Mouse (Mus musculus) lung, postnatal 25 days (tissue): Measurements from ENCODE around the gene Fam3b.
A peak's percentile ranks its signal among the peaks of the same experiment; 100 is the strongest.

Source experiments
- DNase-seq: peaks from one replicate; pipeline ENCODE4 v3.0.0; 2022; ENCODE audit warnings: low spot score

Fam3b gene

DNA sequence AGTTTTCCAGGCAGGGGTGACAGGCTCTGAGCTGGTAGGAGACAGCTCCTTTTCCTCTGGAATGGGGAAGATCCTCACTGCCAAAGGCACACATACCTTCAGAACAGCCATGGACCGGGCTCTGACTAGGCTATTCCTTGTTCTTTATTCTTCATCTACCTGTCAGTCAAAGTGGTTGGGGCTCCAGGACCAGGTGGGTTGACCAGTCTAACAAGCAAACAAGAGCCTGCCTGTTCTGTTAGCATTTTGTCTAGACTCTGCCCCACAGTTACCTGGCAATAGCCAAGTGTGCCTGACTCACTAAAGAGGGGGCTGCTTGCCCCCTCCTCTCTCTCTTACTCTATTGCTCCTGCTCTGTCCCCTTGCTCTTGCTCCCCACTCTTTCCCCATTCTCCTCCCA, 22.2 kb downstream of the Fam3b start:
- DNase-seq = no peak

DNA sequence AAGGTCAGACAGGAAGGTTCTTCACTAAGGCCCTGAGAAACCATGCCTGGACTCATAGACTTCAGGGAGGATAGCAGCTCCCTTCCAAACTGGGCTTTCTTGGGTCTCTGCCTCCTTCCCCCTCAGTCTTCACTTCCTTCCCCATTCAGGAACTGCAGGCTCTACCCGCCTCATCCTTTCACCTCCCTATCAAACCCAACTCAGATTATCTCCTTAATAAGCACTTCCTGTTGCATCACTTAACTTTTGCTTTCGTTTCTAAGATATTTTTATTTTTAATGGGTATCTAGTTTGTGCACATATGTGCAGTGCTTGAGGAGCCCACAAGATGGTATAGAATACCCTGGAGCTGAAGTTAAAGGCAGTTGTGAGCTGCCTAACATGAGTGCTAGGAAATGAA, 36.0 kb downstream of the Fam3b start:
- DNase-seq = no peak

DNA sequence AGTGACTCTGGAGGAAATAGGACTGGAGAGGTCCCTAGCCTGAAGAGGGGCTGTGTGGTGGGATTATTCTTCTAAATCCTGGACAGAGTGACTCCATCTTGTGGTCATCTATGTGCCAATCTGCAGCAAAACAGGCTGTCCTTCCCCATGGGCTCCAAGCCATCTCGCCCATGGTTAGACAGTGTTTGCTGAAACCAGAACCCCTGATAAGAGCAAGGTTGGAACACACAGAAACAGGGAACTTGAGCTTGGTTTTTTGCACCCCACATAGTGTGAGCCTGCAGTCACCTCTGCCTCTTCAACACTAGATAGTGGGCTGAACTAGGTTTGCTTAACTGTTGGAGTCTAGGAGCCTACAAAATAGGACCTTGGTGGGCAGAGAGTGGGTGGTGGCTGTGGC, 38.1 kb downstream of the Fam3b start:
- no peak for DNase-seq

DNA sequence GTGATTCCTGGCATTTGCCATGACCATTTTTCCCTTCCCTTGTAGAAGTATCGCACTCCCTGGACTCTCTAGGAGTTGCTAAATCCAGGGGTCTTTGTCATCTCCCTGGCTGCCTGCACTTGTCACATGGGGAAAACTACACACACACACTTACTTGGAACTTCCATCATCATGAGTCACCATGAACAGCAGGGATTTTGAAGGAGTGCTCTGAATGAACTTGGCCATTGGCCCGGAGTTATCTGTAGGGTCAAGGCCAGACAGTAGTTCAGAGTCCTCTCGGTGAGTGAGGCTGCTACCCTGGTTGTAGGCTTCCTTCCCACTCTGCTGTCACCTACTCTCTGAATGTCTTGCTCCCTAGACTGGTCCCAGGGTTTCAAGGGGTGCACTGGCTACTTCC, 39.0 kb downstream of the Fam3b start:
- DNase-seq = no peak

DNA sequence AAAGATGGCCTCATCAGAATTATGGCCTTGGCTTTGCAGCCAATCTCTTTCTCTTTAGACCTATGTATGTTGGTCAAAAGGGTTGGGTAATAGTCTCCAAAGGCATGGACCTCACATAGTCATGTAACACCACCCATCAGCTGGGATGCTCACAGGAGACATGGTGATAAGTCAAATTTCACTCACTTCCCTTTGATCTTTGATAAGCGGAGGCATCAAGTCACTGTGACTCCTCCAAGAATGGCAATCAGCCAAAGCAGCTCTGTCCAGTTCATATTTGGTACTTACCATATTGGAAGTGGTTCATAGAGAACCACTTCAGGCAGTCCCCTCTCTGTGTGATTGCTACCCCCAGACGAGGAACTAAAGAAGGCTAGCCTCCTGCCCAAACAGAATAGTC, 39.9 kb downstream of the Fam3b start:
- DNase-seq = no peak

DNA sequence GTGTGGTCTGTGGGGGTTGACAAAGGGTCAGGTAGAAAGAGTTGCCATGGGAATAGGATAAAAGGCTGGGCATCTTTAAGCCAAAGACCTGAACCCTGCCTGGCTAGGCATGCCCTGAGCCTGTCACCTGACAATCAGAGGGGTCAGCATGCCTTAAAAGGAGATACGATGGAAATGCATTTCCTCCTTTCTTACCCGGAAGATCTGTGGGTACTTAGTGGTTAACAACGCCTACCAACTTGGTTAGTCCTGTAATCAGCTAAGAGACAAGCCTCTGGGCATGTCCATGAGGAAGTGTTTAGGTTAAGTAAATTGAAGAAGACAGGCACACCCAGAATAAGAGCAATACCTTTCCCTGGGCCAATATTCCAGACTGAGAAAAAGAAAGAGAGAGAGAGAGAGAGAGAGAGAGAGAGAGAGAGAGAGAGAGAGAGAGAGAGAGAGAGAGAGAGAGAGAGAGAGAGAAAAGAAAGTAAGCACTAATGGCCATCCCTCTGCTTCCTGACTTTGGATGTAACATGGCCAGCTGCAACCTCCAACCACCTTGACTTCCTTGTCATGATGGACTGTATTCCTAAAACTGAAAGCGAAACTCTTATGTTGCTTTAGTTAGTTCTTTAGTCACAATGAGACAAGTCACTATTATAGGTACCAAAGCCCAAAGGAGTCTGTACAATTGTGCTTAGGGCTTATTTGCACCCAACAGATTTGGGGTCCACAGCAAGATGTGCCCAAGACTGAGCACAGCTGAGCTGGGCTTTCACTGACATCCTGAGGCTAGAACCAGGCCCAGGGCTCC, 46.4 kb downstream of the Fam3b start:
- DNase-seq = no peak

DNA sequence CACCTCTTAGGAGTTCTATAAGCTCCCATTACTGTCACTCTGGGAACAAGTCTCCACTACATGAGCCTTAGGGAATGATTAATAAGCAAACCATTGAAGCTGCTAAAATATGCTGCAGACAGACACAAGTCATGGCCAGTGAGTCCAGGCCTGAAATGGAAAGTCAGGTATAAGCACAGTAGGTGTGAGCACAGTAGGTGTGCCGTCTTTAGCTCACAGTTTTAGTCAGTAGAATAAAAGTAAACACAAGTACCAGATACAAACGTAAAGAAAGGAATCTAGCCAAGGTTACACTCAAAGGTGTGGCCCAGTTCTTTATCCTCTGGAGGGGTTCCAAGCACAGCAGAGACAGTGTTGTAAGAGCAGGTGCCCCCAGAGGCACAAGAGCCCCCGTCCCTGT, 47.1 kb downstream of the Fam3b start:
- no peak for DNase-seq

DNA sequence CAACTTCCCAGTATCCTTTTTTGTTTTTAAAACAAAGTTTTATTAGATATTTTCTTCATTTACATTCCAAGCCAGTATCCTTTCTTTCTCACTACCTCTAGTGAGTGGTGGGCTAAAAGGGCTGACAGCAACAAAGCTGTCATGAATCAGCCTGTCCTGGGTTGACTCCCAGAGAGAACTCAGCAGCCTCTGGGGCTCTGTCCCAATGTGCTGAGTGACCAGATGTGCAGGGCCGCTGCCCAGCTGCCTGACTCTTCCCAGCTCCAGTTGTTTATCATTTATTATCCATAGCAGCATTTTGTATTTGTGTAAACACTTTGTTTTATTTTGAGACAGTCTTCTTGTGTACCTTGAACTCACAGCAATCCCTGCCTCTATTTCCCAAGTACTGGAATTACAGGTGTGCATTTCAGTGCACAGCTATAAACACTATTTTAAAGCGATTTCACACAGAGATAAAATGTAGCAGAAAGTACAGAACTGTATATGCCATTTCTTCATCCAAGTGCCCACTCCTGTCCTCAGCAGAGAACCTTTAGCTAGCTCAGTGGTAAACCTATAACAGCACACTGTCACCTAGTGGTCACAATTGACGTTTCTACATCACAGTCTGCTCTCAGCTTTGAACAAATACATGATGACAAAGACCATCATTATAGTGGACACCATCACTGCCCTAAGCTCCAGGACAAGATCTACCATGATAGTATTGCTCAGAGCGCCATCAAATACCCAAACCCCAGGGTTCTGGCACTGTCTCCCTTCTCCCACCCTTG, 48.2 kb downstream of the Fam3b start:
- no peak for DNase-seq

DNA sequence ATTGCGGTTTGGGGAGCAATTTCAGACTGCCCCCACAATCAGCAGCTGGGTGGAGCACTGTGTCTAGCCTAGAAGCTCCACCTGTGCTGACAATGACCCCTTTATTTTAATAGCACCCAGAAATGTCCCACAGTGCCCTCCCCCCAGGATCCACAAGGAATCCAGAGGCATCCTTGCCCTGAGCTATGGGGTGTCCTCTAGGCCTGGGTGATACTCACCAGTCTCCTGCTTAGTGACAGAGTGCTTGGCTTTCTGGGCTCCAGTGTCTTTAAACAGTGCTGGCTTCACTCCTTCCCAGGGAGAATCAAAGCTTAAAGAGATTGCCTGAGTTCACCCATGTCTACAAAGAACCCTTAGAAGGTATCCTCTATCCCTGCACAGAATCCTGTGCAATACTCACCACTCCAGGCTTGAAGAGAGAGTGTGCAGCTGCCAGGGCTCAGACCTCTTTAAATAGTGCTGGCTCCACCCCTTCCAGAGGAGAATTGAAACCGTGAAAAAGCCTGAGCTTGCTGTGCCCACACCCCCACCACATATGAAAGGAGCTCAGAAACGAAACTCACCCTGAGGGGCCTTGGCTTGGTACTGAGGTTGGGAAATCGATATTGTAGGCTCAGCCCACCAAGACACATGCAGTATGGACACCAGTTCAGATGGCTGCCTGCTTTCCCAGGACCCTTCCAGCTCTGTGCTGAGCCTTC, 52.0 kb downstream of the Fam3b start, which contains the start of gene Mx1:
Mx1 (minus strand) TSS at position 427 of the 701 bp plus-strand sequence.
- DNase-seq = no peak

DNA sequence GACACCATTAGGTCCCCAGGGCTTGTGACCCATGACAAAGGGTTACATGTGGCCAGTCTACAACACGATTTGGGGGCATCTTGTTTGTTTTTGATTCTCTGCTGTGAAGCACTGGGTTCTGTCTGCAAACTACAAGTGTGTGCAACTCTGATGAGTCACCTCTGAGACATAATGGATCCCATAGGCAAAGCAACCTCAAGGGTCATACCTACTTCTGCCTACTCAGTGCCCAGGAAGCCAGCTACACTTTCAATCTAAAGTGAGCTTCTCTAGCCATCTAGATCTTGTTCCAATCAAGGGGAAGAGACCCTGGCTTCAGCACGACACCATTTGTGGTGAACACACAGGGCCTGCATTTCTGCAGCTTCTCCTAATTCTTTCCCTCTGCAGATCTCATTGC, 53.3 kb downstream of the Fam3b start:
- no peak for DNase-seq

DNA sequence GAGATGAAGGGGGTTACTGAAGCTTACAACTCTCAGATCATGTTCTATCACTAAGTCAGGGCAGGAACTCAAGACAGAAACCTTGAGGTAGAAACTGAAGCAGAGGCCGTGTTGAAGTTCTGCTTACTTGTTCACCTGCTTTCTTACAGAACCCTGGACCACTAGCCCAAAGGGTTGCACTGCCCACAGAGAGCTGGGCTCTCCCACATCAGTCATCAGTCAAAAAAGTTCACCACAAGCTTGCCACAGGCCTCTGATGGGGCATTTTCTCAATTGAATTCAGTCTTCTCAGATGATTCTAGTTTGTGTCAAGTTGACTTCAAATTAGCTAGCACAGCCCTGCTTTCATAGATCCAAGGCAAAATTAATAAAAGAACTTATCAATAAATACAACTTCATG, 54.8 kb downstream of the Fam3b start:
- DNase-seq = no peak

DNA sequence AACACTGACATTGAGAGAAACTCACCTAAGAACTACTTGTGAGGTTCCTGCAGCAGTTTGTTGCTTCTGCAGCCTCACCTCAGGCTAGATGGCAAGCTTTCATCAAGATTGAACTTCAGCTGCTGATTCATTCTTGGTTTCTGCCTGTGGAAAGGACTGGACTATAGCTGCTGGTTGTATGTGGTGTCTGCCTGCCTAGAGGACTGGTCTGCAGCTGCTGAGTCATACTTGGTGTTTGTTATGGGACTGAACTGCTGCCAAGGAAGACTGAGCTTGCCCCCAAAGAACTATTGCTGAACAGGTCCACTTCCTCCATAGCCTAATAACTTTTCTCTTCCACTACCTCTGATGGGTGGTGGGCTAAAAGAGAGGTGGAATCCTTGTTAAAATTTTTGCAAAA, 67.2 kb downstream of the Fam3b start:
- DNase-seq = no peak

DNA sequence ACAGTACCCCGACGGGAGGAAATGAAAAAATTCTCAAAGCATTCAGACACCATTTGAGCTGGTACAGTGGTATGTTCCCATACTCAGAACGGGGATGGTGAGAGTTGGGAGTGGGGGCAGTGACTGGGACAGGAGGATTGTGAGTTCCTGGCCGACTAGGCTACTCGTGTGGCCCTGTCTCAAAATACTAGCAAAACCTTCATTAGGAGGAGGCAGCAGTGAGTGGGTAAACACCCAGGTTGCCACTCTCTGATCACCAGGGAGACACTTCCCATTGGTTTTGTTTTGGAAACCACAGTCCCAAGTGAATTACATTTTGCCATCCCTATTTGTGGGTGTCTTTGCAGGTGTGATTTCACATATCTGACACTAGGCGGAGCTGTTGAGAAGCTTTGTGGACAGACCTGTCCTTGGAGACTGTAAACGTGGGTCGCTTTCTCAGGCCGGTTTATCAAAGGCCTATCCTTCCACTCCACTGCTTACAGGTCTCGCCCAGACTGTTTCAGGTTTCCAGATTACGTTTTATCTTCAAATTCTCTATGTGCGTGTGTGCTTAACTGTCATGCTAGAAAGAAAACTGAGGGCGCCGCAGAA, 70.8 kb downstream of the Fam3b start:
- DNase-seq = peak; percentile 75

DNA sequence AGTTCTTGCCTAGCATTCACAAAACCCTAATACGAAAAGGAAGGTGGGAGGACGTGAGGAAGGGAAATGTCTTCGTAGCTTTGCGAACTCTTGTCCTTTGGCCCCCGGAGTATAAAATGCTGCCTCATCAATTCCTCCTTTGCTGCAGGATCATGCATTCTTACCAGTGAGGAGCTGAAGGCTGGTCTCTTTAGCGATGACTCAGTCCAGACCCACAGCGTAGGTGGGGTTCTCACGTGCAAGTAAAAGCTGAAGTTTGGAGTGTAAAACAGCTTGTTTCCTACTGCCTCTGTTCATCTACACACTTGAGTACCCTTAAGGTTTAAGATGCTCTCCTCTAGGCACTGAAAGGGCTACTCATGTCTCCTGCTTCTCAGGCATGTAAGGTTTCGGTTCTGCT, 72.6 kb downstream of the Fam3b start:
- DNase-seq = no peak

DNA sequence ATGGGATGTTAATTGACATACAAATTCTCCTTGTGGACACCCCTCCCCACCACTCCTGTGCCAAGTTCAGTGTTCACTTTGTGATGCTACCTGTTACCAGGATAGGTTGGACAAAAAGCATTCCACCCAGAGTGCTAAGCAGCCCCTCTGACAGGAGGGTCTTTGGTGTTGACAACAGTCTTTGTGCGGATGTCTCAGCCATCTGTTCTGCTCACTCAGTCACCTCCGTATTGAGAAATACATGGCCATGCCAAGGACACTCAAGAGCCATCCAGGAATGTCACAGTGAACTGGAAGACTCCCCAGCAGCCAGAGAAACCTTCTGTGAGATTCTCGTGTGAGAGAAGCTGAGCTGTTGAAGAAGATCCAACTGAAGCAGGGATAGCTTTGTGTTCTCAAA, 76.4 kb downstream of the Fam3b start:
- no peak for DNase-seq

DNA sequence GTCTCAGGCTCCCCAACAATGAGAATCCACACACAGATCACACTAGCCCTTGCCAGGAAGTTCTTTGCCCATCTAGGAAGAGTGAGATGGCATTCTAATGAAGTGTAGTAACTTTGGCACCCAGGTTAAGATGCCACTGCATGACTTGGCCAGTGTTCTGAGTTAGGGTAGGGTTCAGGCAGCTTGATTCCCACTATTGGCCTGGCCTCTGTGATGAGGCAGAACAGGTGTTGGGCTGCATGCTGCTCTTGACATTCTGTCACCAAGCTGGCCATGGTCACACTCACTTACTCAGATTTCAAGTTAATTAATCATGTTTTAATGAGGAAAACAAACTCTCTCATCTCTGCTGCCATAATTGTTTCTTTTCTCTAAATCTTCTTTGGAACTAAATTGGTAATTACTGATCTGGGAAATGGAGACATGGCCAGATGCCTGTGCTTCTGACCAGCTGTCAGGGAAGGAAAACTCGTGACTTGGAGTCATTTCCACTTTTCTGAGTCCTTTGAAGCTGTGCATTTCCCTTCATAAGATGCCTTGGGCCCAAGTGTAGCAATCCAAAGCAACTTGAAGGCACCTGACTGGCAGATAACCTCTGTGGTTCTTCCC, 77.1 kb downstream of the Fam3b start:
- peak; percentile 23 for DNase-seq

DNA sequence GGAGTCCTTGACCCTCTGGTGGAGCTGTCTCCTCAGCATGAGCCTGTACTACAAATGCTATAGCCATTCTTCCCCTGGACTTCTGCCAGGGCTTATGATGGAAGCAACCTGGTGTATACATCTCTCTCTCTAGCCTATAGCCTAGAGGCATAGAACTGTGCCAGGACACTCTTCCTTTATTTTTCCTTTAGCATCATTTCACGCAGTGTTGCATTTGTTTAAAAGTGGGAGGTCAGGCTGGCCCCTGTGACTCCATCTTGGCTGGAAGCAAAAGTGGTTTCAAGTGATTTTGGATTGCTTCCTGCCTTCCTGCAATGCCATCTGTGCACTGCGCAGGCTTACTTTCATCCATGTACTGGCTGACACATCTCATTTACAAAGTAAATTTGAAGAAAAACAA, 80.4 kb downstream of the Fam3b start:
- DNase-seq = no peak

DNA sequence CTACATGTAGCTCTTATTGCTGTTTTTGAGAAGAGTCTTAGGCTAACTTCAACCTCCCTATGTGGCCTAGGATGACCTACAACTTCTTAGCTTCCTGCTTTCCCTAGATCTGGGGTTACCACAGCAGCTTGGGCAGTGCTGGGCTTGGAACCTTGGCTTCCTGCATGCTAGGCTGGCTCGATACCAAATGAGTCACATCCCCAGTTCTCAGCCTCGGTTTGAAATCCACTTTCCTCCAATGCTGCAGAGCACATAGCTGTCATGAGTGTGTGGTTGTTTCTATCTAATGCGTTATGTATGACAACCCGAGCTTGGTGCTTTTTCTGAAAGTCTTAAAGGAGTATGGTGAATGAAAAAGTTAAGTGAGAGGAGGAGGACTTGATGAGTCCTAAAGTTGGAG, 83.3 kb downstream of the Fam3b start:
- DNase-seq = peak; percentile 32

DNA sequence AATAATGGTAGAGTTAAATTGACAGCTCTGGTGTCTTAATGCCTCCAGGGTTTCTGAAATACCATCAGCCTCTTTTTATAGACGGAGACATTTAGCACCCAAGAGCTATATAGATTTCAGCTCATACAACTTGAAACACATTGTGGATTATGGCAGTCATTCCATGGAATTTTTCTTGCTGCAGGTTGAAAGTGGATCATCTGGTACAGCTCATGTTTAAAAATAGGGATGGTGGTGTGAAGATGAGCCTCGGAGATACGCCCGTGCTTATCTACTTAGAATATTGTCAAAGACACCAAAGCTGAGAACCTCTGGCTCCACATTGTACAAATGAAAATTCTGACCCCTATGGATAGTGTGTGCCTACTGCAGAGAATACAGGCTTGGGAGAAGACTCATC, 84.5 kb downstream of the Fam3b start:
- no peak for DNase-seq

DNA sequence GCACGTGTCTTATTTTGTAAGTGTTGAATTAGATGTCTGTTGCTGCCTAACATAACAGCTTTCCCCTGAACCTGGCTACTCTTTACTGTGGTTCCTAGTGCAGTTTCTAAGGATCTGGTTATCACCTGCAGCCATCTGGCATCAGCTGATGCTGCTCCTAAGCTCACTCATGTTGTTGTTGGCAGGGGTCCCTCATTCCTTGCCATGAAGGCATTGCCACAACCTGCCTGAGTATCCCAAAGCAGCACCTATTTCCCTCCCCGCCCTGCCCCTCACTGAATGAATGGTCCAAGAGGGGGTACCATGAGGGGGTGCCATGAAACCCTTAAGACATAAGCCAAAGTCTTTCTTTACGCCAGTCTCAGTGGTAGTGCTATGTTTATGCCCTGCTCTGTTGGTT, 86.6 kb downstream of the Fam3b start:
- no peak for DNase-seq

DNA sequence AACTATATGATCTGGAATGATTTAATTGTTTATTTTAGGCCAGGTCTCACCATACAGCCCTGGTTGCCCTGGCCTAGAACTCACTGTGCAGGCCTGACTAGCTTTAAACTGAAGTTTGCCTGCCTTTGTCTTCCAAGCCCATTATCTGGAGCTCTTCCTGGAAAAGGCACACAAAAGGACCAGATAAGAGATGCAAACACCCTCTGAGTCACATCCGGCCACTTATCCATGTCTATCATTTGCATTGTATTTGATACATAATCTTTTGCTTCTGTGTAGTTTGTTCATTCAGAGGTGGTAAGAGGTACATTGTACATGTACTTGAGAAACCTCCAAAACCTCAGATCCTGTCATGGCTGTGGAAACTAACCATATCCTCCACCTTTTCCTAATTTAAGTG, 91.0 kb downstream of the Fam3b start:
- no peak for DNase-seq

DNA sequence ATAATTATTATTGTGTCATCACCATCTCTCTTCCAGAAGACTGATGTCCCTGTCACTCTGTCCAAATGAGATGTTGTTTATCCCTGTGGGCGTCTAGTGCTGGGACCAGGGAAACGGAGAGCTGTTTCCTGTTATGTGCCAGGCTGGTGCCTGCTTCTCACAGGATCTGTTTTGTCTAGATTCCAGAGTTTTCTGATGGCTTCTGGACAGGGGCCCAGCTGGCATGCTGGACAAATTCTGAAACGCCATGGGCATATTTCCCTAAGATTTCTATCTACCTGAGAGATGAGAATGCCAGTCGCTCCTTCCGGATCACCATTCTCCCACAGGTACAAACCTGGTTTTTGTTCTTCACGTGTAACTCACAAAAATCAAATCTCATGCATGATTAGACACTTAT, 92.9 kb downstream of the Fam3b start:
- no peak for DNase-seq
